Mouse (Mus musculus) T-cell, adult 2 months (primary cell): Measurements from ENCODE around the gene Ptprf.
A peak's percentile ranks its signal among the peaks of the same experiment; 100 is the strongest.

Experiments used
- DNase-seq: peaks from one replicate; pipeline ENCODE4 v3.0.0; 2022; ENCODE audit warnings: low spot score

Gene Ptprf

DNA sequence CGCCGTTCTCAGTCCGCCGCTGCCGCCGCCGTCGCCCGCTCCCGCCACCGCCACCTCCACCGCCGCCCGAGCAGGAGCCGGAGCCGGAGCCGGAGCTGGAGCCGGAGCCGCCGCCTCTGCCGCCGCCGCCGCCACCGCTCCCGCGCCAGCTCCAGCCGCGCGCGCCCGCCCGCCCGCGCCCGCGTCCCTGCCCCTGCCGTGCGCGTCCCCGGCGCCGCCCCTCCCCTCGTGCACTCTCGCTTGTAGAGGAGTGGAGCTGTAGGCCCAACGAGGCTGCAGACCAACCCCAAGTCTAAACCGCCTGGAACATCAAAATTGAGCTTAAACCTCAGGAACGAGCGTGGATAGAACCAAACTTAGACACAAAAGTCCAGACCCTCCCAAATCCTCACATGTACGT lies at the start of gene Ptprf:
TSS of gene Ptprf (minus strand) at position 175 of the 400 bp plus-strand sequence.
- peak; percentile 36 for DNase-seq

- DNase-seq, result peak; percentile 39
Observed at GRCm38 (mm10) chr4:118336658-118337057, 45.5 kb upstream of the Ptprf start.

GRCm38 (mm10) chr4:118335991-118336390 lies 44.8 kb upstream of the Ptprf start:
- DNase-seq, result no peak

DNA sequence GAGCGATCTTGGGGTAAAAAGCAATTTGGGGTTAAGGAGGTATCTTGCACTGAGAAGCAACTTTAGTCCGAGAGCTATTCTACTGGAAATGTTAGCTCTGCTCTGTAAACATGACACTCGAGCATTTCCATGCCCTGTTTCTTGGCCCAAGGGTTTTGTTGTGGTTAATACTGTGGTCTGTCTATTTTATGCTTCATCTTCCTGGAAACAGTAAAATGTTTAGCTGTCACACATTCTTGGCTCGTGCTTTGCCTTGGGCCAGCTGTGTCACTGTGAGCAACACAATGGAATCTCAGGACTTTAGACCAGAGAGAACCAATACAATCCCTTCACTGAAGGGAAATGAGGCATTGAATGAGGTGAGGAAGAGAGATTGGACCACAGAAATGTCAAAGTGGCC lies 40.6 kb upstream of the Ptprf start:
- no peak for DNase-seq

DNA sequence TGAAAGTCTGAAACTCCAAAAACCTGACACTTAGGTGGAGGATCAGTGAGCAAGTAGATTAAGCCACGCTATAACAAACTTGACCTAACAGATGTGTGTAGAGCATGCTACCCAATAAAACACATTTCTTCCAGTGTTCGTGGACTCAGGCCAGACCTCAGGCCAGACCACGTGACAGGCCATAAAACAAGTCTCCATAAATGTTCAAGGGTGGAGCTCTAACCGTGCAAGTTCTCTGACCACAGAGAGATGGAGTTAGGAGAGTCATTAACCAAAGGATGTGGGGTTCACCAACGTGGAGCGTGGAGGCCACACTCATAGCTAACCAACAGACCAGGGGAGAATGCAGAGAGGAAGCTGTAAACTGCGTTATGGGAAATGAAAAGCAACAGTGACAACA lies 35.3 kb upstream of the Ptprf start:
- DNase-seq, result no peak

- DNase-seq, result no peak
Observed at GRCm38 (mm10) chr4:118320636-118321035, 29.4 kb upstream of the Ptprf start.

DNA sequence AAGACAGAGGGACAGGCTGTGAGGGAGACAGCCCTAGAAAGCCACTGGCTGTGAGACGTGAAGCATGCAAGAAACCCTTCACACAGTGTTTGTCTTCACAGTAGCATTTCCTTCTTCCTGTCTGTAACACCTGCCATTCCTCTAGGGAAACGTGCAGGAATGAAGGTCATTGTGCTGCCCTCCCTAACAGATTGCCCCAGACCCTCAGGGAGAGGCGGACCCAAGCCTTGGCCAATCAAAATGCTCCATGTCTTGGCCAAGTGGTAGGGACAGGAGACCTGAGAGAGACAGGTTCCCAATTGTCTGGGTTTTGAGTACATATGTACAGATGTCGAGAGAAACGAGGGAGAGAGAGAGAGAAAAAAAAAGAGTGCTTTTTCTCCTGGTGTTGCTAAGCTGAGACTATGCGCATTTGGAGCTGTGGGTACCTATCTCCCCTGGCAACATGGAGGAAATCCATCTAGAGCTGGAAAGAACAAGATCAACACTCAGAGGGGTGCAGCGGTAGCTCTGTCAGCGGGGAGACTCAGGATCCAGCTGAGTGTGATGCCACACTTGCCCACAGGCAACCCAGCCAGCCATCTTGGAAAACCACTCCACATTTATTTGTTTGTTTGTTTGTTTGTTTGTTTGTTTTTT lies 28.6 kb upstream of the Ptprf start:
- DNase-seq, result no peak

- DNase-seq, result no peak
Observed at GRCm38 (mm10) chr4:118316662-118317061, 25.5 kb upstream of the Ptprf start.

- no peak for DNase-seq
Observed at GRCm38 (mm10) chr4:118315286-118315685, 24.1 kb upstream of the Ptprf start.

DNA sequence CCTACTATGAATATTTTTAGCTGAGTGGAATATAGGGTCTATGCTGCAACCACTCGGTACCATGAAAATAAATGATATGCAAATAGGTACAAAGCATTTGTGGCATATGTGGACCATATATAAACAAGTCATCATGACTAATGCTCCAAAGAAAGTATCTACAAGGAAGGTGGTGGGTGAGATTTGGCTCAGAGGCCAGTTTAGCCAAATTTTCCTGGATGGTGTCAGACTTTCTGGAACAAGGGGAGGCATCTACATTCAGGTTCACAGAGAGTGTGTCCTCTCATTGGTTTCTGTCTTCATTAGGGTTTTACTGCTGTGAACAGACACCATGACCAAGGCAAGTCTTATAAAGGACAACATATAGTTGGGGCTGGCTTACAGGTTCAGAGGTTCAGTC lies 19.3 kb upstream of the Ptprf start:
- DNase-seq, result no peak

DNA sequence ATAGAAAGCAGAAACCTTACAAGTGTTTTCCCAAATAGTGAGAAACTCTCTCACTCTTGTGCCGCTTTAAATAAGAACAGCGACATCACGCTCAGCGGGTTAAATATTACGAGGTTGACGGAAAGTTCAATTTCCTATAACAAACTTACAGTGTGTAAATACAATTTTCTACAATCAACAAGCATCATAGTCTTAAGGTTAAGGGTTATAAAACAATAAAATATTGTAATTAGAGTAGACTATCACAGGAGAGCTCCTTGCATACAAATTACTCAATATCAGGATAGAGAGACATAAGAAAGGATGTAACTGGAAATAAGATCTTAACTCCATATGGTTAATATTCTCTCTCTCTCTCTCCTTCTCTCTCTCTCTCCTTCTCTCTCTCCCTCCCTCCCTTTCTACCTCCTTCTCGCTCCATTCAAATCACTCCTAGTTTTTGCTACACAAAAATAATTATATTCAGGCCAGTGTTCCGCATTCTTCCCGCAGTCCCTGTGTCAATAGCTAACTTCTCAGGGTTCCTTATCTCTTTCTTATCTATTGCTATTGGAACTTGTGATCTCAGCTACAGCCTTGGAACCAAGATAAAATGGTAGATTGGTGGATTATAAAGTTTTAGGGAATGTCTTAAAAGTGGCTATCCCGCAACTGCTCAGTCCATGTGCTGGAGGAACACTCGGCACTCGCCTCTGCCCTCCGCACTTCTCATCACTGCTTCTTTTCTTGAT lies 16.5 kb upstream of the Ptprf start:
- DNase-seq, result no peak

- DNase-seq, result no peak
Observed at GRCm38 (mm10) chr4:118306113-118306696, 15.0 kb upstream of the Ptprf start.

GRCm38 (mm10) chr4:118304984-118305383 lies 13.8 kb upstream of the Ptprf start:
- DNase-seq, result no peak

- no peak for DNase-seq
Observed at GRCm38 (mm10) chr4:118297844-118298243, 6.6 kb upstream of the Ptprf start.

DNA sequence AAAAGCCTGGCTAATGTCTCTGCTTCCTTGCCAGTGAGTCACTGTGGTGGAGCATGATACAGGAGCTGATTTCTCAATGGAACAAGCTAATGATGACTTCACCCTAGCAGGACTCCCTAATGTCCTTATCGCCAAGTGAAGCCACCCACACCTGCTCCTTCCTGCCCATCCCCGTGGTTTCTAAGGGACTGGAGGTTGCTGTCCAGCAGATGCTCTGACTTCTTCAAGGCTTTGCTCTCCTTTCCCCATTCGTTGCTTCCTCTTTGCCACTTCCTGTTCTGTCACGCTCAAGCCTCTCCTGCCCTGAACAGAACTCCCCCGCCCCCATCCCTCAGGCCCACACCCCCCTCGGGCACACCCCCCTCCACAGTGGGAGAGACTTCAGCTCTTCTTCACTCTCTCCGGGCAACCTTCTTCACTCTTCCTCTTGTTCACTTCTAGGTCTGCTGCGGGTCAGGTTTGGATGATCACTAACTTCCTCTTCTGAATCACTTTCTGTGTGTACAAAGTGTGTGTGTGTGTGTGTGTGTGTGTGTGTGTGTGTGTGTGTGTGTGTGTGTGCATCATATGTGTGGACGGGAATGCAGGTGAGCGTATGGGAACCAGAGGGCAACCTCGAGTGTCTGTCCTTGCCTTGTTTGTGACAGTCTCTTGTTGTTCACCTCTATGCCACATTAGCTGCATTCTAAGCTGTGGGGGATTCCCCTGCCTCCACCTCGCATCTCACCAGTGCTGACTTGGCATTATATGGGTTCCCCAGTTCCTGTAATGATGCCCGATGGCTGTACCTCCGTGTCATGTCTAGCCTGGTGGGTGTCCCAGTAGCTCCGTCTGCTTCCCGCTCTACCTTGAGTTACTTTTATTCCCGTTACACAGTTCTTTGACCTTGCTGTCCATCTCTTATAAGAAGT lies 4.7 kb upstream of the Ptprf start:
- DNase-seq, result peak; percentile 43

GRCm38 (mm10) chr4:118294811-118295210 lies 3.6 kb upstream of the Ptprf start:
- DNase-seq, result no peak

GRCm38 (mm10) chr4:118292741-118293306 lies 1.6 kb upstream of the Ptprf start:
- DNase-seq, result peak; percentile 73

DNA sequence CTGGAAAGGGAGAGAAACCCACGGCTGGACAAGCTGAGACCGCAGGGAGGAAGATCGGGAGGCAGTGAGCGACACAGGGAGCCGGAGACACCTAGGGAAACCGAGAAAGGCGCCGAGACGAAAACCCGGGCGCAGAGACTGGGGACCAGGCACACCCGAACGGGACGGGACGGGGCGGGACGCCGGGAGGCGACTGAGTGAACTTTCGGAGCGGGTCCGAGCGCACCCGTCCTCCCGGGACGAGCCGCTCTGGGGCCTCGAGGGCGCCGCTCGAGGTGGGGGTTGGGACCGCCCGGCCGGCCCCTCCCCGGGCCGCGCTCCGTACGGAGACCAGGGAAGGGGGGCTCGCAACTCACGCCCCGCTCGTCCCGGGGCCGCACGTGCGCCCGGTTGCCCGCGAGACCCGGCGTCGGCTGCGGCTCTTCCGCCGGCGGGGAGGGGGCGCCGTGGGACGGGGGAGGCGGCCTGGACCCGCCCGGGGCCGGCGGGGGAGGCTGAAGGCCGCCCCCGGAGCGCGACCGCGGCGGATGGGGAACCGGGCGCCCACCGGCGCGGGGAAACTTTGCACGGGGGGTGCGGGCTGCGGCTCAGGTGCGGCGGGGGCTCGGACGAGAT lies 682 bp downstream of the Ptprf start:
- peak; percentile 21 for DNase-seq

- no peak for DNase-seq
Observed at GRCm38 (mm10) chr4:118289960-118290415, 1.2 kb downstream of the Ptprf start.

GRCm38 (mm10) chr4:118289266-118289665 lies 1.9 kb downstream of the Ptprf start:
- DNase-seq, result no peak

DNA sequence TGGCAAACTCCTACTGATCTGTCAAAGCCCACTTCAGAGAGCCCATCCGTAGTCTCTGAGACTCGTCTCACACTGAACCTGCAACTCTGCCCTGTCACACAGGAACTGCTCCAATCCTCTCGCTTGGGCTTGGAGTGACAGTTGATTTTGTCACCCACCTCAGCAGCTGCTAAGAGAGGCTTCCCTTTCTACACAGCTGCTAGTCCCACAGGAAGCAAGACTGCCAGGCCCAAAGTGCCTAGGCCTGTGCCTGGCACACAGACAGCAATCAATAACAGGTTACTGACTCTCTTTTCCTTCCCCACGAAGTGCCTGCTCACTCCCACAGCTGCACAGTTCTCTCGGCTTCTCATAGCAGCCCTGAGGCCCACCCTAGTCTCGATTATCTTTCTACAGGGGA lies 2.7 kb downstream of the Ptprf start:
- DNase-seq, result no peak
